Mouse (Mus musculus) gastrocnemius, postnatal 25 days (tissue): ENCODE results near the gene Nrl. TPM values are rescaled to one million over a fixed set of nuclear protein-coding genes. Genes with fewer than 3 reads are reported as not detected.

Experiments used
- DNase-seq: peaks from one replicate; pipeline ENCODE4 v3.0.0; 2022
- total RNA-seq, 2 experiments: library from RNA; stranded (reverse); gene quantifications; 1 replicate in 1 of 2; 2 replicates in 1 of 2; pipeline ENCODE4 v1.2.3; 2021

Nrl gene
- total RNA-seq, 2 experiments from 2014 or later = not detected

DNA sequence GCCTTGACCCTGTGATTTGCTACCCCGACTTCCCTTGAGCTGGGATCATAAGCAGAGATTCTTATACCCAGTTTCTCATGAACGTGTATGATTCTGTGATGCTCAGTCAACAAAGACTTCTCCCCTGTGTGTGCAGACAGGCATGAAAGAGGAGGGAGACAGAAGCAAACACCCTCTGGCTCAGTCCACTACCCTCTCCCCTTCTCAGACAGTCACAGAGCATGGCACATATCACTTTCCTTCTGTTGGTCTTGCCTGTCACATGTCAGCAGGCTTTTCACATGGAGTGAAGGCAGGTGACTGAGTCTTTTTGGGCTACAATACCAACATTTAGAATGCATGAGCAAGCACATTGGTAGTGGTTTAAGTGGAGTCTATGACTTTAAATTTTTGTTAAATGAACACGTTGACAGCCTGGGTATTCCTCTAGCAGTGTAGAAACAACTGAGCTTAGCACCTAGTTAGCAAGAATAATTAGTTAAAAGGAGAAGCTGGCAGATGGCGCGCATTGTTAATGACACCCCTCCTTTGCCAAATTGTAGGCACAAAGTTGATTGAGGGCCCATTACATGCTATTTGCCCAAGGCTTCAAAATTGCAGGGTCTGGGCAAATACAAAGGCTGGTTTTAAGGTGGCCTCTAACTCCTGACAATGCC is 40.2 kb downstream of the Nrl start:
- DNase-seq = no peak

DNA sequence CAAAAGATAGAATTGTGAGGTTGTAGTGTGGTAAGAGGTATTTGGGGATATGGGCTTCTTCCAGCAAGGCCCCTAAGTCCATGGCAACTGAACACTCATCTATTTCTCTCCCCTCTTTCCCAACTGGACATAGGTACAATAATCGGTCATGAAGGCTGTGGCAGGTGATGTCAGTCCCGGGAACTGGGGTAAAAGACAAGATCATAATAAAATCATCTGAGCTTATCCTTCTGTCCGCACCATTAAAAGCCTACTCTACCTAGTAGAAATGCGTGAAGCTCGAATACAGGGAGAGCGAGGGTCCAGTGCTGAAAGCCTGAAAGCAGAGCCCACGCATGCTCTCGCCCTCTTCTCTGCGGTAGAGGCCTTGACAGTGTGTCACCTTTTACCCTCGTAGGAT is 45.2 kb downstream of the Nrl start:
- no peak for DNase-seq

DNA sequence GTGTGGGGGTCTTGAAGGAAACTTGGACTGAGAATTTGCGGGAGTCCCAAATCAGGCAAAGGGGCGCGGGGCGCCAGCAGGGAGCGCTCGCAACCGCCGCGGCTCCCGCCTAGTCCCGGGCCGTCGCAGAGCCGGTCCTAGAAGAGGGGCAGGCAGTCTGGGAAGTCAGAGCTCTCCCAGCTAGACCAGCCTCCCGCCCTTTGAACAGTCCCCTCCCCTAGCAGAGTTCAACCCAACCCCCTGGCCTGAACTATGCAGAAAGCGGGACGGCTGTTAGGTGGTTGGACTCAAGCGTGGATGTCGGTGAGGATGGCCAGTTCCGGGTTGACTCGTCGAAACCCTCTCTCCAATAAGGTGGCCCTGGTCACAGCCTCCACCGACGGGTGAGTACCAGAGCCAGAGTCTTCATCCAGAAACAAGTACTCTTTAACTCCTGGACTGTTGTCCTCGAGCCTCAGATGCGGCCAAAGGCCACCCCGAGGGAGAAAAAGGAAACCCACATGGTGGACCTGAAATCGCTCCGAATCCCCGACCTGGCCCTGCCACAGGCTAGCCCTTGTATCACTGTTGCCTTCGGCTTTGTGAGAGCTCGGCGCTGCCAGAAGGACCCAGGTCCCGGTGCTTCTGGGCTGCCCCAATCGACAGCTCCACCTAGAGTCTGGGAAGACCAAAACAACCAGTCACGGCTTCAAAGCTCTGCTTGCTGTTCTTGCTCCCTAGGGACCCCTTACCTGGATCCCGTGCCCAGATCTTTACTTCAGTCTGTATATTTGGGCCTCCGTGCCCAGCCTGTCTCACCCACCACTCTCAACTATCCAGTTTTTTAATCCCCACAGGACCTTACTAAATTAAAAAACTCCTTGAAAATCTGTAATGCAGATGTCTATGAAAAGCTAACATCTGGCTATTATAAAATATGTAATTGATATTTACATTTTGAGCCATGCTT is 45.9 kb downstream of the Nrl start, which contains the start of gene Dhrs4:
Gene Dhrs4 (plus strand): TSS at position 108 of the 949 bp plus-strand sequence.
- DNase-seq = peak; percentile 77

GRCm38 (mm10) chr14:55477829-55478228 is 47.0 kb downstream of the Nrl start:
- no peak for DNase-seq

DNA sequence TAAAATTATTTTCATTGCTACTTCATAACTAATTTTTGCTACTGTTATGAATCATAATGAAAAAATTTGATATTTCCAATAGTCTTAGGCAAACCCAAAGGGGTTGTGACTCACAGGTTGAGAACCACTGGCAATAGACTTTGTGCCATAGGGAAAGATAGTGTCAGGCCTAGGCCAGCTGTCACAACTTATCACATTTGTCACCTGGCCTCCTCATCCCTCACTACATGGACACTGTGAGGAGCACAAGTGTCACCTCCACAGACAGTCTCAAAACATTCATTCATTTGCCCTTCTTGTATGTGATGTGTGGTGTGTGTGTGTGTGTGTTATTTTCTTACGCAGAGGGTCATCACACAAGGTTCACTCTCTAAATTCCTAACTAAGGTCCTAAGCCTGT is 47.4 kb downstream of the Nrl start:
- DNase-seq = no peak

DNA sequence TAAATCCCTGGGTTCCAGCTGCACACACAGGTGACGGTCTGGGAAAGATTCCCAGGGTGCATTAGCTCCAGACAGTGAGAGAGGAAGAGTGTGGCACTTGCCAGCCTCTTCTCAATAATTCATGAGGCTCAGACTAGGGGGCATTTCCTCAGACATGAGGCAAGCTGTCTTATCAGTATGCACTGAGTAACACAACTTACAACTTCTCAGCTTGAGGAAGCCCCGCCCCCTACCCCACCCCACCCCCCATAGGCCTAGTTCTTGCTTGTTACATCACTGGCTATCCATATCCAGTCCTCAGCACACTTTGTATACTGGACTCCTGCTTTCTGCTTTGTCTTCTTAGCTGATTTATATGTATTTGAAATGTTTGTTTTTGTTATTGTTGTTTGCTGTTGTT is 49.1 kb downstream of the Nrl start:
- DNase-seq = no peak

DNA sequence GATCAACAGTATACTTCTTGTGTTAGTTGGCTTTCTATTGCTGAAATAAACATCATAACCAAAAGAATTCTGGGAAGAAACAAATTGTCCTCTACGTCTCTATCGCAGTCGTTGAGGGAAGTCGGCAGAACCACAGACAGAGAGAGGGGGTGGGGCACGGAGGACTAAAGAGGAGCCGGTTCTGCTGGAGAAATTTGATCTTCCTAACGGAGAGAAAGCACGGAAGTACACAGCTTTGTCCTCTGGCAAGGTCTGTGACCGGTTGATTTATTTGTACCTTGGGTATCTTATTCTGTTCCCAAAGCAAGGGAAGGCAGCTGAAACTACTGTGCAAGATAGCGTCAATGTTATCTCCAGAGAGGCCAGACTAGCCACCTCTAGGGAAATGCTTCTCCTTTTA is 54.0 kb downstream of the Nrl start:
- no peak for DNase-seq

DNA sequence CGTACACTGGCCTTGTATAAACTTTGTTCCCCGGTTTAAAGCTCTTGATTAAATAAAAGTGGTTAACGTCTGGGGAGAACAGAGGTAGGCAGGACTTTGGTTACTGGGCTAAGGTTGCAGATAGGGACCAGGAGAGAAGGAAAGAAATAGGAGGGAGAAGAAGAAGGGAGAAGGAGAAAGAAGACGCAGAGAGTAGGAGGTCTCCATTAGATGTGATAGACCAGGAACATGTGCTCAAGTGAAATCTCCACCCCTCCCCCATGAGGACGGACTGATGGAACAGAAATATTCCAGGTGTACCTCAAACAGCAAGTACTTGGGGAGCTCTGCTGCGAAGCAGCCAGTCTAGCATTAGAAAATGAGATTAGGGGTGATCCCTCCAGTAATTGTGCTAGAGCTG is 55.0 kb downstream of the Nrl start:
- DNase-seq = no peak

DNA sequence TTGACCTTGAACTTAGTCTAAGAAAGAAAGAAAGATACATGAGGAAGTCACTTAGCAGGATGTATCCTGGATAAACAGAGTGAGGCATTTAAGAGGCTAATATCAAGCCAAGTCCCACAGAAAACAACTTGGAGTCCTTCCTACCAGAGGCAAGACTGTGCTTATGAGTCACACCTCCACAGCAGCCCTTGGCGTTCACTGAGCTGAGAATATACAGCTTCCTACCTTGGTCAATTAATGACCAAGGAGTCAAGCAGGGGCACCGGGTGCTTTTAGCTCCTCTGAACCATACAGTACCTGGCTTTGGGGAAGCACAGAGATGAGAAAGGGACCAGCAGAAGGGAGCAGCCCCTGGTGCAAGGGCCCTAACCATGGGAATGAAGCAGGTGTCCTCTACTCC is 55.7 kb downstream of the Nrl start:
- no peak for DNase-seq

Other genes starting within 250 kb of the Nrl start
- 10 to 100 TPM; 42.1 to 47.7 TPM for gene Dhrs4, start 46.2 kb downstream of the Nrl start, total RNA-seq
- gene Carmil3, start 34.3 kb downstream of the Nrl start, total RNA-seq = under 1 TPM; 0.33 to 0.40 TPM
- gene Cpne6, start 14.5 kb downstream of the Nrl start, total RNA-seq = not detected
- gene Pck2, start 15.3 kb upstream of the Nrl start, total RNA-seq = 1 to 10 TPM; 4.7 to 6.9 TPM
- 100 to 1,000 TPM in 1 of 2 experiments, 10 to 100 TPM in 1; 97.3 to 105 TPM for gene Dcaf11, start 35.0 kb upstream of the Nrl start, total RNA-seq
- gene A730061H03Rik, start 35.4 kb upstream of the Nrl start, total RNA-seq = not detected
- 100 to 1,000 TPM; 329 to 343 TPM for gene Fitm1, start 50.6 kb upstream of the Nrl start, total RNA-seq
- 10 to 100 TPM; 66.4 to 67.6 TPM for gene Psme1, start 53.1 kb upstream of the Nrl start, total RNA-seq
- gene Emc9, start 60.3 kb upstream of the Nrl start, total RNA-seq = 10 to 100 TPM; 33.4 to 34.1 TPM
- gene Psme2, start 66.1 kb upstream of the Nrl start, total RNA-seq = 10 to 100 TPM; 42.9 to 58.4 TPM
- 10 to 100 TPM; 11.1 to 20.7 TPM for gene Rnf31, start 66.7 kb upstream of the Nrl start, total RNA-seq
- gene Irf9, start 78.6 kb upstream of the Nrl start, total RNA-seq = 1 to 10 TPM; 4.1 to 5.4 TPM
- gene Rec8, start 93.1 kb upstream of the Nrl start, total RNA-seq = under 1 TPM in 1 of 2 experiments, not detected in 1; 0.54 TPM
- 10 to 100 TPM; 56.8 to 76.0 TPM for gene Ipo4, start 111.0 kb upstream of the Nrl start, total RNA-seq
- 1 to 10 TPM in 1 of 2 experiments, under 1 TPM in 1; 0.72 to 1.2 TPM for gene Gm49378, start 112.9 kb upstream of the Nrl start, total RNA-seq
- gene Tm9sf1, start 118.8 kb upstream of the Nrl start, total RNA-seq = 10 to 100 TPM; 15.8 to 17.6 TPM
- gene Tssk4, start 125.2 kb upstream of the Nrl start, total RNA-seq = under 1 TPM in 1 of 2 experiments, not detected in 1; 0.24 TPM
- 10 to 100 TPM; 15.0 to 17.3 TPM for gene Mdp1, start 135.5 kb upstream of the Nrl start, total RNA-seq
- gene Gmpr2, start 147.0 kb upstream of the Nrl start, total RNA-seq = 1 to 10 TPM; 2.4 to 3.3 TPM
- gene Nedd8, start 147.1 kb upstream of the Nrl start, total RNA-seq = 100 to 1,000 TPM; 180 to 191 TPM
- 1 to 10 TPM; 7.5 to 8.2 TPM for gene Tinf2, start 156.8 kb upstream of the Nrl start, total RNA-seq
- gene Tgm1, start 188.9 kb upstream of the Nrl start, total RNA-seq = not detected
- gene Rabggta, start 197.3 kb upstream of the Nrl start, total RNA-seq = 10 to 100 TPM; 10.3 TPM
- gene Dhrs1, start 220.7 kb upstream of the Nrl start, total RNA-seq = 10 to 100 TPM; 29.4 to 32.7 TPM
- 10 to 100 TPM; 11.3 to 12.0 TPM for gene Nop9, start 220.7 kb upstream of the Nrl start, total RNA-seq
- not detected for gene Cideb, start 233.5 kb upstream of the Nrl start, total RNA-seq
- under 1 TPM in 1 of 2 experiments, not detected in 1; 0.10 TPM for gene Ltb4r2, start 236.4 kb upstream of the Nrl start, total RNA-seq
- gene Ltb4r1, start 241.0 kb upstream of the Nrl start, total RNA-seq = not detected